Mouse (Mus musculus): ENCODE data around the gene Zmiz1.

The Zmiz1 gene

GRCm38 (mm10) chr14:25472981-25473649, 14.1 kb downstream of the Zmiz1 start:
- H3K4me1 ChIP-seq (replicated peaks; ENCODE audit: low read depth, low read length), result peaks cover 35% of the 10 kb centered on the region
- H3K36me3 ChIP-seq (ENCODE audit: insufficient read depth, low read length), result no peaks in the 10 kb centered on the region

GRCm38 (mm10) chr14:25474017-25474416, 15.0 kb downstream of the Zmiz1 start:
- Histone ChIP-seq H3K27me3 (ENCODE audit: insufficient read depth, low read length) (peaks cover 22% of the 10 kb centered on the region), H3K4me1 (replicated peaks; ENCODE audit: low read depth, low read length) (peaks cover 35% of the 10 kb centered on the region), H3K36me3 (ENCODE audit: insufficient read depth, low read length) (no peaks in the 10 kb centered on the region), H3K9me3 (ENCODE audit: low read length) (no peaks in the 10 kb centered on the region), H3K4me3 (replicated peaks; ENCODE audit: low read length) (no peak overlapping the region)
- TF ChIP-seq CTCF (conservative IDR thresholded peaks at IDR 0.05; ENCODE audit: low read length) (no peak), NANOG (IDR thresholded peaks at IDR 0.05; ENCODE audit: borderline replicate concordance, low read length) (no peak), POU5F1 (IDR thresholded peaks at IDR 0.05; ENCODE audit: borderline replicate concordance, low read length) (no peak)

More at GRCm38 (mm10) chr14:25472981-25473649, 14.1 kb downstream of the Zmiz1 start:
- TF ChIP-seq POU5F1 (IDR thresholded peaks at IDR 0.05; ENCODE audit: borderline replicate concordance, low read length), result no peak
- no peak for TF ChIP-seq CTCF (conservative IDR thresholded peaks at IDR 0.05; ENCODE audit: low read length)
- TF ChIP-seq NANOG (IDR thresholded peaks at IDR 0.05; ENCODE audit: borderline replicate concordance, low read length), result no peak
- H3K4me3 ChIP-seq (replicated peaks; ENCODE audit: low read length), result no peak overlapping the region
- no peaks in the 10 kb centered on the region for H3K9me3 ChIP-seq (ENCODE audit: low read length)
- peaks cover 30% of the 10 kb centered on the region for H3K27me3 ChIP-seq (ENCODE audit: insufficient read depth, low read length)

DNA sequence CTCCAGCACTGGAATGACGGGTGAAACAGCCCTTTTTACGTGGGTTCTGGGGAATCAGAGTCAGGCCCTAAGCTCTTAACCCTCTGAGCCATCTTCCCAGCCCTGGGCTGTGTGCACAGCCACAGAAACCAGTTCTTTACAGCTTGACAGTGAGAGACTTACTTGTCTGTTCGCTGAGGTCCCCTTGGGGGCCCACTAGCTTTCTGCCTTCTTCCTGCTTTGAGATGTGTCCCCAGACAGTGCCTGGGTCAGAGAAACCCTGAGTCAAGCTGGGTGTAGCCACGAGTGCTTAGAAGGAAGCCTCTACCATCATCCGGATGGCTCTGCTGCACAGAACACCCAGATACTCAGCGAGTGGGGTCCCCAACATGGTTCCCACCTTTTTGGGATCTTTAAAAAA, 15.7 kb downstream of the Zmiz1 start:
- Histone ChIP-seq H3K4me3 (replicated peaks; ENCODE audit: low read length) (no peak overlapping the region), H3K9me3 (ENCODE audit: low read length) (no peaks in the 10 kb centered on the region), H3K4me1 (replicated peaks; ENCODE audit: low read depth, low read length) (peaks cover 35% of the 10 kb centered on the region), H3K36me3 (ENCODE audit: insufficient read depth, low read length) (no peaks in the 10 kb centered on the region), H3K27me3 (ENCODE audit: insufficient read depth, low read length) (peaks cover 16% of the 10 kb centered on the region)
- TF ChIP-seq POU5F1 (IDR thresholded peaks at IDR 0.05; ENCODE audit: borderline replicate concordance, low read length), result no peak
- TF ChIP-seq NANOG (IDR thresholded peaks at IDR 0.05; ENCODE audit: borderline replicate concordance, low read length), result no peak
- TF ChIP-seq CTCF (conservative IDR thresholded peaks at IDR 0.05; ENCODE audit: low read length), result no peak

GRCm38 (mm10) chr14:25476048-25476447, 17.1 kb downstream of the Zmiz1 start:
- H3K4me3 ChIP-seq (replicated peaks; ENCODE audit: low read length), result 0 out of 2 replicates have a peak overlapping the region, but pooled peaks have one; percentile 0
- peaks cover 32% of the 10 kb centered on the region for H3K4me1 ChIP-seq (replicated peaks; ENCODE audit: low read depth, low read length)
- no peaks in the 10 kb centered on the region for H3K36me3 ChIP-seq (ENCODE audit: insufficient read depth, low read length)
- no peak for TF ChIP-seq NANOG (IDR thresholded peaks at IDR 0.05; ENCODE audit: borderline replicate concordance, low read length)
- no peak for TF ChIP-seq CTCF (conservative IDR thresholded peaks at IDR 0.05; ENCODE audit: low read length)
- no peak for TF ChIP-seq POU5F1 (IDR thresholded peaks at IDR 0.05; ENCODE audit: borderline replicate concordance, low read length)
- peaks cover 6% of the 10 kb centered on the region; the same call in 1 of the 2 replicates for H3K27me3 ChIP-seq (ENCODE audit: insufficient read depth, low read length)
- H3K9me3 ChIP-seq (ENCODE audit: low read length), result no peaks in the 10 kb centered on the region

DNA sequence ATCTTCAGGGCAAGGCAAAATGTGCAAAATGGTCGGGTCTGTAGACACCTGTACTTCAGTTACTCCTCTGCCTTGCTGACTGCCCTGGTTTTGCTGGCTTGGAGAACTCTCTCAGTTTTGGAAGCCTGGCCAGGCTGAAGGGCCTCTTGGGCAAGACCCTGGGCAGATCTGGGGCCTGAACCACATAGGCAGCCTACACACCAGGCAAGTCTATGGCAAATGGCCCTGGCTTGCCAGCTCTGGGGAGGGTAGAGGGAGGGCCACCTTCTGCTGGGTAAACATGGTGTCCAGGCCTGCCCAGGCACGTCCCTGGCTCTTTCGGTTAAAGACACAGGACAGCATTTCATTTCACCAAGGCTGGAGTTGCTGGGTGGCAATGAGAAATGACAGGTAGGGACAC, 17.5 kb downstream of the Zmiz1 start:
- 0 out of 2 replicates have a peak overlapping the region, but pooled peaks have one; percentile 0 for H3K4me3 ChIP-seq (replicated peaks; ENCODE audit: low read length)
- no peaks in the 10 kb centered on the region for H3K9me3 ChIP-seq (ENCODE audit: low read length)
- H3K4me1 ChIP-seq (replicated peaks; ENCODE audit: low read depth, low read length), result peaks cover 32% of the 10 kb centered on the region
- TF ChIP-seq CTCF (conservative IDR thresholded peaks at IDR 0.05; ENCODE audit: low read length), result no peak
- no peak for TF ChIP-seq POU5F1 (IDR thresholded peaks at IDR 0.05; ENCODE audit: borderline replicate concordance, low read length)
- no peaks in the 10 kb centered on the region for H3K36me3 ChIP-seq (ENCODE audit: insufficient read depth, low read length)
- H3K27me3 ChIP-seq (ENCODE audit: insufficient read depth, low read length), result peaks cover 6% of the 10 kb centered on the region

GRCm38 (mm10) chr14:25477268-25477667, 18.3 kb downstream of the Zmiz1 start:
- H3K4me1 ChIP-seq (replicated peaks; ENCODE audit: low read depth, low read length), result peaks cover 32% of the 10 kb centered on the region
- TF ChIP-seq NANOG (IDR thresholded peaks at IDR 0.05; ENCODE audit: borderline replicate concordance, low read length) (no peak), CTCF (conservative IDR thresholded peaks at IDR 0.05; ENCODE audit: low read length) (no peak), POU5F1 (IDR thresholded peaks at IDR 0.05; ENCODE audit: borderline replicate concordance, low read length) (no peak)

GRCm38 (mm10) chr14:25478257-25478656, 19.3 kb downstream of the Zmiz1 start:
- Histone ChIP-seq H3K4me1 (replicated peaks; ENCODE audit: low read depth, low read length) (peaks cover 22% of the 10 kb centered on the region), H3K9me3 (ENCODE audit: low read length) (no peaks in the 10 kb centered on the region), H3K4me3 (replicated peaks; ENCODE audit: low read length) (no peak overlapping the region), H3K36me3 (ENCODE audit: insufficient read depth, low read length) (no peaks in the 10 kb centered on the region), H3K27me3 (ENCODE audit: insufficient read depth, low read length) (peaks cover 6% of the 10 kb centered on the region)
- TF ChIP-seq POU5F1 (IDR thresholded peaks at IDR 0.05; ENCODE audit: borderline replicate concordance, low read length) (no peak), NANOG (IDR thresholded peaks at IDR 0.05; ENCODE audit: borderline replicate concordance, low read length) (no peak), CTCF (conservative IDR thresholded peaks at IDR 0.05; ENCODE audit: low read length) (no peak)

More at GRCm38 (mm10) chr14:25477268-25477667, 18.3 kb downstream of the Zmiz1 start:
- Histone ChIP-seq H3K4me3 (replicated peaks; ENCODE audit: low read length) (no peak overlapping the region), H3K9me3 (ENCODE audit: low read length) (no peaks in the 10 kb centered on the region), H3K36me3 (ENCODE audit: insufficient read depth, low read length) (no peaks in the 10 kb centered on the region), H3K27me3 (ENCODE audit: insufficient read depth, low read length) (peaks cover 6% of the 10 kb centered on the region)

DNA sequence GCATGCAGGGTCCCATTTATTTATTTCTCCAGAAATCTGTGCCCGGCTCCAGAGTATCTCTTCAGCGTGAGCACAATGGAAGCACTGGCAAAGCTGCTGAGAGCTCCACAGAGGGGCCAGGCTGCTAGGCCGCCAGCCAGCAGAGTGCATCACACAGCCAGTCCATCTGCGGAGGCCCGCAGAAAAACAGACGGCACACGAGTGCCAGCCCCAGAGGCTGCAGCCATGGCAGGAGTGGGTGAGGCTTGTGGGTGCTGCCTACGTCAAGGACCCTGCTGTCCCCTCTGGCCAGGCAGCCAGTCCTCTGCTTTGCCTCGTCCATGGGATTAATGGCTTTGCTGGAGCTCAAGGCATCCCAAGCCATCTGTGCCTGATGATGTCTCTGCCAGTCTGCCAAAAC, 19.8 kb downstream of the Zmiz1 start:
- H3K27me3 ChIP-seq (ENCODE audit: insufficient read depth, low read length), result peaks cover 6% of the 10 kb centered on the region
- no peak overlapping the region for H3K4me3 ChIP-seq (replicated peaks; ENCODE audit: low read length)
- TF ChIP-seq POU5F1 (IDR thresholded peaks at IDR 0.05; ENCODE audit: borderline replicate concordance, low read length) (no peak), CTCF (conservative IDR thresholded peaks at IDR 0.05; ENCODE audit: low read length) (no peak), NANOG (IDR thresholded peaks at IDR 0.05; ENCODE audit: borderline replicate concordance, low read length) (no peak)
- H3K36me3 ChIP-seq (ENCODE audit: insufficient read depth, low read length), result no peaks in the 10 kb centered on the region
- peaks cover 17% of the 10 kb centered on the region for H3K4me1 ChIP-seq (replicated peaks; ENCODE audit: low read depth, low read length)
- no peaks in the 10 kb centered on the region for H3K9me3 ChIP-seq (ENCODE audit: low read length)
